Mouse (Mus musculus): ENCODE results near the gene Cc2d1b.

- TF ChIP-seq CTCF (IDR thresholded peaks at IDR 0.05; ENCODE audit: low read depth) (no peak), EP300 (IDR thresholded peaks at IDR 0.05; ENCODE audit: low read depth) (no peak)
Observed at GRCm38 (mm10) chr4:108637721-108638120, 18.0 kb downstream of the Cc2d1b start.

All from liver, embryonic 14.5 days (tissue).